Mouse (Mus musculus) MN1 (cell line): ENCODE results near the gene Tcf7l2.
A peak's percentile ranks its signal among the peaks of the same experiment; 100 is the strongest.

ENCODE experiments used
- DNase-seq: peaks from one replicate; pipeline ENCODE4 v3.0.0-alpha.2; 2016; ENCODE audit warnings: low spot score

Tcf7l2 gene

DNA sequence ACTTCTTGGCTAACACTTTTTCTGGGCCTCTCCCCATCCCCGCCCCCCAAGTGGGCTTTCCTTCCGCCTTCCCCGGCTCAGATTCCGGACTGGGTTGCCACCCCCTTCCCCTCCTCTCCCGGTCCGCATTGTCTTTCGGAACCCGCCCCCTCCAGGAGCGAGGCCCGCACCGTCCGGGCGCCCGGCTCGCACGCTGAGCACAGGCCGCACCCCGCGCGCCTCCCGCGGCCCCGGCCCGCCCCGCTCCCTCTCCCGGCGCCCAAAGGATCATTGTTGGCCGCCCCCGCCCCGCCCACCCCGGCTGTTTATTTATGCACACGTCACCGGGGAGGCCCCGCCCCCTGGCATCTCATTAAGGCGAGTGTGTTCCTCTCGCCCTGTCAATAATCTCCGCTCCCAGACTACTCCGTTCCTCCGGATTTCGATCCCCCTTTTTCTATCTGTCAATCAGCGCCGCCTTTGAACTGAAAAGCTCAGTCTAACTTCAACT, at the start of gene Tcf7l2:
TSS of gene Tcf7l2 (plus strand) at position 382 of the 490 bp plus-strand sequence.
- DNase-seq = peak; percentile 71

- no peak for DNase-seq
These were observed 47.0 kb upstream of the Tcf7l2 start for GRCm38 (mm10) chr19:55694651-55695050.

GRCm38 (mm10) chr19:55695418-55695817, 46.2 kb upstream of the Tcf7l2 start:
- DNase-seq = no peak

DNA sequence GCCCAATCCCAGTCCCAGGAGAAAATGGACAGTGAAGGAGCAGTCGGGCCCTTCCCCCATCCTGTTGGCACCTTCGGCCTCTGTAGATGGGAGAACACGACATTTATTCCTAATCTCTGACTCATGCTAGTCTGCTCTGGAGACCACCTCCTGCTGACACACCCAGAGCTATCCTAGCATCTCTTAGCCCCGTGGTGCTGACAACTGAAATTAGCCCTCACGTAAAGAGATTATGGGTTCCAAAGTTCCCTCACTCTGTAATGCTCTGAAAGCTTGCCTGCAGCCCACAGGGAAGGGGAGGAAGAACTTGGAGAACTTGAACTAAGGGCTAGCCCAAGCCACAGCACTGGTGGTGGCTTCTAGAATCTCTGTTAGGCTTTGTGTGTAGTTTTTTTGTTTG, 42.7 kb upstream of the Tcf7l2 start:
- no peak for DNase-seq

GRCm38 (mm10) chr19:55700214-55700568, 41.4 kb upstream of the Tcf7l2 start:
- no peak for DNase-seq

DNA sequence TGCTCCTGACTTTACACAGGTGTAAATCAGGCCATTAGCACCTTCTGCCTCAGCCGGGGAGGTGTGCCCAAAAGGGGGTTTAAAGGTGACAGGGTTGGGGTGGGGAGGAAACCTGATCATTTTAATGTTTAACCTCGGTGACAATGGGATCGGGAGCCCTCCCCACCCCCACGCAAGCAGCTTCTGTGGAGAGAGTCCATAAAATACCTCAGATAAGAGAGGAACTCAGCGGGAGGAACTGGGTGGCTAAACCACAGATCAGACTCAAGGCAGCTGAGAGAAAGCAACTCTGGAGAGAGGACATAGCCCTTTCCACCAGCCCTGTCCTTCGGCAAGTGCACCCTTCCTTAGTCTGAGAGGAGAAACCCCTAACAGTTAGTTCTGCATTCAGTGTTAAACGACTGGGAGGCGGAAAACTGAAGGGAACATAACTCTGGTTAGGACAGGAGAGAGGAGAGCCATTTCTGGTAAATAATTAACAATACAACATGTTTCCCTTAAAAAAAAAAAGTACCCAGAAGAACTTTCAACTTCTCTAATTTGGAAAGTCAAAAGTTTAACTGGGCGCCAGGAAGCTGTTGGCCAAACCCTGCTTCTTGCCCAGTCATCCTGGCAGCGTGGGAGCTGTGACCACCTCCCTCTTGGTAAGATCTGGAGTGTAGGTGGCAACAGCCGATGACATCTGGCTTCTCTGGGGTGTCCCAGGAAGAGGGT, 40.9 kb upstream of the Tcf7l2 start:
- DNase-seq = no peak

DNA sequence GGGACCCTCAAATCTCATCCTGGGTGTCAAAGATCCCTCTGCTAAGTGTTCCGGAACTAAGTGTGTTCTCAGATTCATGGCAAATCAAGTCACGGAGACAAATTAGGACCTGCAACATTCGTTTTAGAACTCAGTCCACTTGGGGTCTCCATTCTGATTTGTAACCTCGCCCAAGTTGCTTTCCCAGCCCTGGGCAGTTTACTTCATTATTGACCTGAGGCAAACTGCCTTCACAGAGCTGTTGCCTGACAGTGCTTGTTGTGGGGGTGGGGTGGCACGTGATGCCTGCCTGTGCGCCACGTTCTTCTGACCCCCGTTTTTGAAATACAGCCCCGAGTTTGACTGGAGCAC, 40.4 kb upstream of the Tcf7l2 start:
- DNase-seq = no peak

DNA sequence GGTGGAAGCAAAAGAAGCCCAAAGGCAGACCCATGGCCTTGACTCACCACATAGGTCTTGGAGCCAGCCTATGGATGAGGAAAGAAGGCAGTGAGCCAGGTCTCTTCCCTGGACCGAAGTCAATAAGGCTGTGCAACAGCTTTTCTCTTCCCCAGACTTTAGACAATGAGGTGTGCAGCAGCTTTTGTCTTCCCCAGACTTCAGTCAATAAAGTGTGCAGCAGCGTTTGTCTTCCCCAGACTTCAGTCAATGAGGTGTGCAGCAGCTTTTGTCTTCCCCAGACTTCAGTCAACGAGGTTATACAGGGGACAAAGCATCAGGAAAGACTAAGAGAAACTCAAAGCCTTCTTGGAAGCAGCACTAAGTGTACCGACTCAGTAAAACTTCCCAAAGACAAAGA, 39.5 kb upstream of the Tcf7l2 start:
- DNase-seq = no peak

DNA sequence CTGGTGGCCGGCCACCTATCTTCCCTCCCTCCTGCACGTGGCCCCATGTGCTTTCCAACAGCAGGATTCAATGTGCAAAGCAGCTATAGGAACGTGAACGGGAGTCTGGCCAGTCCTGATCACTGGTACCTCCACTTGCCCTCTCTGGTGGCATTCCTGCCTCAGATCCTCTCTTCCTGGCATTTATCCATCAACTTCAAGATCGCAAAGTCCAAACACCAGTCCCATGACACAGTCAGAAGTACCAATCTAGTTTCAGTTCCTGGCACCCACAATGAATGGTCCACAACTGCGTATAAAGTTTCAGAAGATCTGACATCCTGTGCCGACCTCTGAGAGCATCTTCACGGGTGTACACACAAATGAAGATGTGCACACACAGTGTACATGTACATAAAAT, 38.9 kb upstream of the Tcf7l2 start:
- no peak for DNase-seq

GRCm38 (mm10) chr19:55704071-55704470, 37.5 kb upstream of the Tcf7l2 start:
- DNase-seq = no peak

DNA sequence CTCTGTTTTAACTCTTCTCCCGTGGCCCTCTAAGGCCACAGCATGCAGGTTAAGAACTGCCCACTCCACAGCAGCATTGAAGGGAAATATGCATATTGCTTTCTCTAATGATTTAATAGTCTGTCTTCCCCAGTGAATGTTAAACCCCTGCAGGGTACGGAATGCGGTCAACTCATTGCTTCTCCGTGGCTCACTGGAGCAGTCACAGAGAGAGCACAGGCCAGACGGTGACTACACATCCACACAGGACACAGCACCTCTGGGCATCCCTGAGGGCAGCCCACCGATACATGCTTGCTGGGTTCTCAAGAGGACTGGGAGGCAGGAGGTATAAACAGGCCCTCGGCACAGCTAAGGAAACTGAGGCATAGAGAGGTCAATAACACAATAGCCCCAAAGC, 35.3 kb upstream of the Tcf7l2 start:
- no peak for DNase-seq

DNA sequence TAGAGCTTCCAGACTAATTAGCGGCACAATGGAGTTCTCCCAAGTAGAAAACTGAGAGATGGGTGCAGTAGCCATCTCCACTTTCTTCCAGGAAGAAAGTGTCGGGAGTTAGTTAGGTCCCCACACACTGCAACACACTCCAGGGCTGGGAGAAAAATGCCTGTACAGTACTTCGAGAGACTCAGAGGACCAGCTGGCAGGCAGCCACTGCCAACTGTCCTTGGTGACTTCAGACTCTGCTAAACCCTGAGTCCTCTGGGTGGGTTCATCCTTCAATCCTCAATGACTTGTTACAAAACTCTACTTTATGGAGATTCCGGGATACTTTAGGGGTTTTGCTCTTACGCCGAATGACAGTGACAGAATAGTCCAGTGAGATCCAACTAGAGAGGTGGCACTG, 34.8 kb upstream of the Tcf7l2 start:
- DNase-seq = no peak

DNA sequence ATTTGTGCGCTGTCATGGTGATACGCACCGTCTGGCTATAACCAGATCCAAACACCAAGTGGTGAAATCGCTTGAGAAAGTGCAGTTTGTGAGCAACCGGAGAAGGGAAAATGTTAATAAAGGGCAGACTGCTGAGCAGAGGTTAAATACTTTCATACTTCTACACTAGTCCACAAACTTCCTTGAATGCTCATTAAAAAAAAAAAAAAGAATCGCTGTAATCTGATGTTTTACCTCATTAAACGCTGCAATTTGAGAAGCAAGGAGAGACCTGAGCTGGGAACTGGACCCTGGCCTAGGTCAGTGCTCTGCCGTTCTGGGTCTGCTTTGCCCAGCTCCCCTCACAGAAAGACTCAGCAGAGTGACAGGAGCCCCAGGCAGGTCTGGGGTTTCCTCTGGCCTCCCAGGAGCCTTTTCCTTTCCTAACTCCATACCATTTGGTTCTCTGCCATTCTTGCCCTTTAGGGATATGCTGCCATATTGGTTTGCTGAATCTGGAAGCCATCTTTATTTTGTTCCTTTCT, 33.5 kb upstream of the Tcf7l2 start:
- DNase-seq = no peak

DNA sequence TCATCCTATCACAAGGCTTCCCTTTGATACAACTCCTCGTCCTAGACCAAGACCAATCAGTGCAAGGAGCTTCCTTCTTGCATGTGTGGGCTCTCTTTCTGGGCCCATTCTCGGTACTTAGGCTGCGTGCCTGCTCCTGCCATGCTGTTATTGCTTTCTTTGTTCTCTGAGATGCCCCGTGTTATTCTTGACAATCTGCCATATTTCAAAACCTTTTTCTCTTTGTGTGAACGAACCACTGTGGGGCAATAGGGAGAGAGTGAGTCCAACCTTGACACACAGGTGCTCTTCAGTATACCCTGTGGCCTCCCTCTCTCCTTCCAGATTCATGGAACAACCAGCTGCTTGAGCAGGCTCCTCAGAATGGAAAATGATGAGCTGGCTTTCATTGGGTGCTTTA, 30.8 kb upstream of the Tcf7l2 start:
- DNase-seq = no peak

DNA sequence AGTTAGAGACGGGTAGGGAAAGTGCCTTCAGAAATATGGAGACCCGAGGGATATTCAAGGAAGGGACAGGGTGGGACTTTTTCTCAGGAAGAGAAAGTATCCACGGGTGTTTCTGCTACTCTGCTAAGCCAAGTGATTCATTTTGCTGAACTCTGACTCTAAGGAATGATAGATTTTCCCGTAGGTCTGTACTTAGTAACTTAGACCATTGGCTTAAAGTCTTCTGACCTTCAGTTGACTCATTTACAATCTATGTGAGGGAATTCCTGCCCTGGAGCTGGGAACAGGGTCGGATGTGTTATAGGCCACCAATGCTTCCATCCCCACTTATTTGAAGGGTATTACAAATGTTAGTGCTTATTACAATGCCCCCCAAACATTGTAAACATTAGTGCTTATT, 29.9 kb upstream of the Tcf7l2 start:
- DNase-seq = no peak

DNA sequence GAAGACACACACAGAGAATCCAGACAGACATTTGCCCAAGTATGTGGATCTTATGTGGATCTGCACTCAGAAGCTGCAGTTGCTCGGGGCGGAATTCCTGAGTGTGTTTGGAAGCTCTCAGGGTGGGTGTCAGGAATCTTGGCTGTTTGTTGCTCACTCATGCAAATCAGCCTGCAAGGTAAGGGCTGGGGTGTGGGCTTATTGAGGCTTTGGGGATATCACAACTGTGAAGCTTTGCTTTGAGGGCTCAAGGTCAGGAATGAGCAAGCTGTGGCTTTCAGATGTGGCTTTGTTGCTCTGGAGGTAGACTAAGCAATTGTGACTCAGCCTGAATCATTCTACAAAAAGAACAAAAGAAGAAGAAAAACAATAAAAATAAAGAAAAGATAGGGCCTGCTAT, 28.9 kb upstream of the Tcf7l2 start:
- no peak for DNase-seq

DNA sequence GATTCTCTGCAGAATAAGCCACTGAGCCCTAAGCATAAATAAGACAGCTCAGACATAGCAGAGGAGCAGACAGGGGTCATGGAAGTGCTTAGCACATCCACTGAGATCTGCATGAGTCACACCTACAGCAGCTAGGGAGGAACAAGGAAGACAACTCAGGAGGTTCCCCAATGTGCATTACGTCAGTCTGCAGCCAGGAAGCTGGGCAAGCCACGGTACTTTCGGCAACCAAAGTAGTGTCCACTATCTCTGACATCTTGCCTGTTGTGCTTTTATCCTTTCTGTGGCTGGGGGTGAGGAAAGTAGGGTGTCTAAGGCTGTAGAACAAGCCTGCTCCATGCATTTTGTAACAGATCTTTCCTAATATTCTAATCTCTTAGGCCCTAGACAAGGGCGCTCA, 27.6 kb upstream of the Tcf7l2 start:
- DNase-seq = peak; percentile 40

- DNase-seq = no peak
These were observed 27.0 kb upstream of the Tcf7l2 start for GRCm38 (mm10) chr19:55714665-55715064.

DNA sequence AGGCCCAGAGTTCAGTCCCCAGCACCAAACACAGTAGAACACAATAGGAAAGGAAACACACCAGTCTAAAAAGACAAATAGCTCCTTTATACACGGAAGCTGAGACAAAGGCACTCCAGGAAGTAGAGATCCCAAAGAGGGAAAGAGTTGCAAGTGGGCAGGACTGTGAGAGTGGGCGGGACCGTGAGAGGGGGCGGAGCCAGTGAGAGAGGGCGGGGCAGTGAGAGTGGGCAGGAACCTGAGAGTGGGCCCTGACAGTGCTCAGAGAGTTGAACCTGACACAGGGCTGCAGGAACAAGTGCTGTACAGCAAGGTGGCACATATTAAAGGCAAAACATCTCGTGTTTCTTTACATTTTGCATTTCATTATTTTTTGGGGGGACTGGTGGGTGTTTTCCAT, 22.5 kb upstream of the Tcf7l2 start:
- DNase-seq = no peak

DNA sequence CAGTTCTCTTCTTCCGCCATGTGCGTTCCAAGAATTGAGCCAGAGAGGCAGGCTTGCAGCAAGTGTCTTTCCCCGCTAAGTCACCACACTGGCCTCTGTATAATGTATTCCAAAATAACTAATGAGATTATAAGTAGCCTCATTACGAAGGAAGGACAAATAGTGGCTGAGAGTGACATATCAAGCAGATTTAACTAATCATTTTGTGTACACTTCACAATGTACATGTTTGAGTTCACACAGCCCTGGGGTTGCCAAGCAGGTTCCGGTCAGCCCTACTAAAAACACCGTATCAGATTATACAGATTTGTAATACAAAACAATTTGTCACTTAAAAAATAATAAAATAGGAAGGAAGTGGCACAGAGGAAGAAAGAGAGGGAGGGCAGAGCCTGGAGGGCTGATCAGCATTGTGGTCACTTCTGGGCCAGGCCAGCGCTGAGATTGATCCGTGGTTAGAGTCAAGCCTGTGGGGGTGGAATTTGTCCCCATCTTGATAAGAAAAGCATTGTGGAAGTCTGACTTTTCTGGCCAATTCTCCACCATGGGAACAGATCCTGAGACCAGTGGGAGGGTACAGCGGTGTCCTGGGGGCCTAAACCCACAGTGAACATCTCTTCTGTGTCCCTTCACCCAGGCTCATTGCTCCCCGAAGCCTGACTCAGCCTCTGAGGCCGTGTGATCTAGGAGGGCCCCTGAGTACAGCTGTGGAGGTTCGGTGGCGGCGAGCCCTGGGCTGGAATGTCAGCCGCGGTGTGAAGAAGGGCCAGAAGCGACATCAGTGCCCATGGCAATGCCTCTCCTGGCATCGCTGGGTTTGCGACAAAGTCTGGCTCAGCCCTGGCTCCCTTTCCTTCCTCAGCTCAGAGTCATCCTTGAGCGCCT, 21.9 kb upstream of the Tcf7l2 start:
- no peak for DNase-seq

DNA sequence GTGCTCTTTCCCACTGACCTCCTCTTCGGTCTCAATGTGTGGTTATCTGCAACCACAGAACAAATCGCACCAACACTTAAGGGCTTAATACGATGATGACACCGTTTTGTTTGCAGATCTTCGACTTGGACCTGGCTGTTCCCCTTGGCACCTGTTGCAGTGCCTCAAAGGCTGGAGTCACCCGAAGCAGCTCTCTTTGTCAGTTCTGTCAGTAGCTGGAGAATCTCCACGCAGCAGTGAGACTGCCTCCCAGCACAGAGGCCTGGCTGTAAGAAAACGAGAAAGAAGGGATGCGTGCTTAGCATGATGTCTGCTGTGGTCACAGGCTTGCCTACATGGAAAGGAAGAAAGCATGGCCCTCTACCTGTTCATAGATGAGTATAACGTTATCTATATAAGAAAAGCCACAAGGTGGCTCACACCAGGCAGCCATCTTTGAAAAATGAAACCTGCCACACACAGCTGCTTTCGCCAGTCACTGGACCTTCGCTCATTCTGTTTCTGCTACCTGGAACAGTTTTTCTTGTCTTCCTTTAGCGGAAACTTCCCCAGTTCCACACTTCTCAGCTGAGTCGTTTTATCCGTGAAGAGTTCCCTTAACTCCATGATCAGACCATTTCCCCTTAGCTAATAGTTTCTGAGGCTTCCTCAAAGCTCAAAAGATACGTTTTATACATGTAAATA, 21.1 kb upstream of the Tcf7l2 start:
- DNase-seq = no peak

- DNase-seq = no peak
These were observed 19.2 kb upstream of the Tcf7l2 start for GRCm38 (mm10) chr19:55722376-55722775.

DNA sequence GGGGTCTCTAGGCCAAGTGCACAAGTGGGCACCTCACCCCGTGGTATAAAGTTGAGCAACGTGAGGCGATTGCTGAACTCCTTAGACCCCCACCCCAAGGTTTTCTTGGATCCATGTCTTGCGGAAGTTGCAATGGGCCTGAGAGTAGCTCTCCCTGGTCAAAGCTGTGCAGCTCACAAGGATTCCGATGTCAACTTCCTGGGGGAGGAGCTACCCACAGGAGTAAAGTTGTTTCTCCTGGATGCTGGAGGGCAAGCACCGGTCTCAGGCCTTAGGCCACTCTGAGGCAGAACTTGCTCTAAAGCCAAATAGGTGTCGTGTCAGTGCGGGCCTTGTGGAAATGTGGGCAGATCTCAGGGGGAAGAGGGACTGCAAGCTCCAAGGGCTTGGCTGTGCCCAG, 12.2 kb upstream of the Tcf7l2 start:
- no peak for DNase-seq
